Mouse (Mus musculus) left cerebral cortex, adult 8-10 months (tissue): ENCODE data around the gene Tmem239. TPM values are rescaled to one million over a fixed set of nuclear protein-coding genes. Genes with fewer than 3 reads are reported as not detected.
A peak's percentile ranks its signal among the peaks of the same experiment; 100 is the strongest.

ENCODE experiments used
- DNase-seq, 2 experiments: peaks; one replicate each; pipeline ENCODE4 v3.0.0; 2022; ENCODE audit warnings: low spot score in 2 of 2
- total RNA-seq, 4 experiments: library from RNA; stranded (reverse); gene quantifications; 2 replicates each; pipeline ENCODE4 v1.2.4; 2022

The Tmem239 gene
- total RNA-seq, 4 experiments from 2014 or later: not detected

DNA sequence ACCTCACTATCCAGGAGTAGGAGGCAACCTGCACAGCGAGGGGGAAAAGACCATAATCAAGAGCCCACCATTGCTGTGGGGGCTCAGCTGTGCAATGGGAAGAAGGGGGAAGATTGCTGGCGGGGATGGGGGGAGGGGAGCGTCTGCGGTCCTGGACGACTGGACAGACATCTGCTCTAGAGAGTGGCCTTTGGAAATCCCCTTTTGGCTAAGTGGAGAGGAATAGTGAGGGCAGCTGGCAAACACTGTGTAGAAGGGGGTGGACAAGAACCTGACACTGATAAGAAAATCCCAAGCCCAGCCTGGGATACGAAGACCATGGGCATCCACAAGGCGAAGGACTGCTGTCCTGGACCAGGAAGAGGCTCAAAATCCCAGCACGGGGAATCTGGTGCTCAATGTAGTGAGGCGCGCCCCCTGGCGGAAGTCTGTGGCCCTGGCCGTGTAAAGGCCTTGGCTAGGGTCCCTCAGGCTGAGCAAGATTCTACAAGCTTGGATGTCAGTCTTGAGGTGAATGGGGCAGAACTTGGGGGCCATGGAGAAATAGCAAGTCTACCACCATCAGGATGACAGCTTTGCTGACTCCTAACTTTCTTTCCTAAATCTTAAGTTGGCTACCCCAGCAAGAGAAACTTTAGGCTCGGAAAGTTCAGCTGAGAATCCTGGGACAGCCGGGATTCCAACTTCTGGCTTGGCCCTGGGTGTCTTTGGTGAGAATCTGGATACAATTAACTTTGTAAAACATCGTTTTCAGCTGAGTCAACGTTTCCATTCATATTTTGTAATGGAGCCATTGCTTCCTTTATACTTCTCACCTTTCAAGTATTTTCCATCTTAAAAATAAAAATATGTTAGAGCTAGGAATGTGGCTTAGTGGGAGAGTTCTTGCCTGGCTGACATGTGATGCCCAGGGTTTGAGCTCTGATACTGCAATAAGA, 5.5 kb downstream of the Tmem239 start:
- DNase-seq: peak; percentile 56 to 64

DNA sequence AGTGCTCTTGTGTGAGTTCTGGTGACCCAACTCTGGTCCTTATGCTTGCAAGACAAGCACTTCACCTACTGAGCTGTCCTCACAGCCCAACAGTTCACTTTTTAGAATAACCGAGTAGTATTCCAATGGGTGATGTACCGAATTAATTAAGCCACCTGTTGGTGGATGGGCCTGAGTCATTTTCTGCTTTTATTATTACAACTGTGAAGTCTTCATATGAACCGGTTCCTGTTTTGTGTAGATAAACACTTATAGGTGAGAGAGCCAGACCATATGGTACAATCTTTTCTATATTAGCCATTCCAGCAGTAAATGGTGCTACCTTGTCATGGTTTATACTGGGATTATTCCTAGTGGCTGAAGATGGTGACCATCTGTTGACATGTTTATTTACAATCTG, 6.5 kb downstream of the Tmem239 start:
- no peak for DNase-seq

GRCm38 (mm10) chr2:130414094-130414856, 8.0 kb downstream of the Tmem239 start:
- DNase-seq: no peak

DNA sequence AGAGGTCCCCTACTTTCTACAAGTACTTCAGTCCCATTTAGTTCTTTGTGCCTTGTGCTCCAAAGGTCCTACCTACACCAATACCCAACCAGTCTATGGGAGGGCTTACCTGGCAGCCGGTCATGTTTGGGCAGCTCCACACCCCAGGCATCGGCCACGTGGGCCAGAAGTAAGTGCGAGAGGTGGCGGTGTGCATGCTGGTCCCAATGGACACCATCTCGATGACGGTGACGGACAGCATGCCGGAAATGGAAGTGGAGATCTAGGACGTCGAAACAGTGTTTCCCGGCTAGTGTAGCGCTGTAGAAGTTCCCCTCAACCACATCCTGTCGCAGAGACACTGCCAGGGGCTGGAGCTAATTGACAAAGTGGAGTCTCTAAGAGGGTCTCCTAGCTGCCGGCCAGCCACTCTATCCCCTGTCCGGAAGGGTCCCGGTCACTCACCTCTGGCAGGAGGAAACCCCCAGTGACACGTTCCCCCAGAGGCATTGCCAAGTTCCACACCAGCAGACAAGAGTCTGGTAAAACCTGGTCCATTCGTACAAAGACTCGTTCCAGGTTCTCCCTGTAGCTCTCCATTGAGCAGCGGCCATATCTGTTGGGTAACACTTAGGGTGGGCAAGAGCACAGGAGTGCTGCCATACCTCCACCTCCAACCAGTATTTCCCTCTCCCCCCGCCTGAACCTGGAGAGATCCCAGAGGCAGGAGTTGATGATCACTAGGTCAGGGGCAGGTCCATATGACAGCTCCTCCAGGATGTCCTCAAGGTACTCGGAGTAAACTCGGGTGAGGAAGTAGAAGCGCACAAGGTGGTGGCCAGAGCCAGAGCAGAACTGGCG, 15.7 kb downstream of the Tmem239 start:
- DNase-seq: no peak

DNA sequence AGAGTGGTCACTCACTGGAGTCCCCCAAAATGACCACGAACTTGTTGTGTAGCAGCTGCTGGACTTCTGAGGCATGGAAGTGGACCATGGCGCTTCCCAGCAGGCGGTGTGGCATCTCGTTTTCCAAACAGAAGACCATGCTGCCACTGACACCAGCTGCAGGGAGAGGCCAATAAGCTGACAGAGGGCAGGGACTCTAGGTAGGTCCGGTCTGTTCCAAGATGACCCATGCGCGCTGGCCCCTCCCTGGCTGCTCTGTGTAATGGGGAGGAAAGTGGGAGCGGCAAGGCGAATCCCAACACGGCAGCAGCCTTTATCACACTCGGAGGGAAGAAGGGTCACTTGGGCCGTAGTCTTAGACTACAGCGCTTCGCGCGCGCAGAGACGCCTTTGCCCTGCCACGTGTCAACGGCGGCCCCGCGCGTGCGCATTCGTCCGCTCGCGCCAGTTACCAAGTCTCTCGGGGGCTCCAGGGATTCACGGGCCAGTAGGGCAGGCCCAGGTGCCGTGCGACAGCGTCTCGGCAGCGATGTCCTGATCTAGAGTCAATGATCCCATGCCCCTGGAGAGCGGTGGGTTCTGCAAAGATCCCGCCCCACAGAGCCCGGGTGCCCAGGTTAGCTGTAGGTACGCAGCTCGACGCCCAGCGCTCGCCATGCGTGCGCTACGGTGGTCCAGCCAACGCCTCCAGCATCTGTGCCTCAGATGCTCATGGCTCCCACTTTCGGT, 17.3 kb downstream of the Tmem239 start:
- peak; percentile 70 to 72 for DNase-seq

DNA sequence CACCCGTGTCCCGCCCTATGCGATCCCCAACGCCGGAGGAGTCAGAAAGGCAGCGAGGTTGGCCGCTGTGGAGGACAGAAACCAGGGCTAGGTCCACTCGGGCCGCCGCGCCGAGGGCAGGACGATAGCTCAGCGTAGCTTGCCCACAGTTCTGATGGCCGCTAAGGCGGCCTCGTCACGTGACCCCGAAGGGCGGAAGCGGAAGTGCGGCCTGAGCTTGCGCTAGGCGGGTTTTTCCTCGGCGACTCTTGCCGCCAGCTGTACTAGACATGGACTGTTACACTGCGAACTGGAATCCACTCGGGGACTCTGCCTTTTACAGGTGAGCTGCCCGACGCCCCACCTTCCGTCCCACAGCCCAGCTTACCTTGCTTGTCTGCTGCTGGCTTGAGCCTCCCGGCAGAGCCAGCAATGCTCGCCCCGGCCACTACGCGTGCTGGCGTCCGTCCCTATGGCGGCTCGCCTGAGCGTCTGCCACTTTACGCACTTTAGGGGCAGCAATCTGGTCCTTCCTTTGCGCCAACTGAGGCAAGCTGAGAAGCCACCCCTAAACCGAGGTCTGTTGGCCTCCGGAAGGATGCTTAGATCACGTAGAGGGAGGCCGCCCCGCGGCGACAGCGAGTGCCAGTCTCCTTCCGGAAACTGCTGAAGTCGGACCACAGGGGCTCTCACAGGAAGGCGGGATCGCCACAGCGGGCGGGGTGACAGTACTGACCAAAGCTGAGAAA, 18.0 kb downstream of the Tmem239 start, which contains the start of the genes Vps16 and Pced1a:
Gene Vps16 (plus strand): TSS at position 214 of the 728 bp plus-strand sequence.
Gene Pced1a (minus strand): TSS at position 576 of the 728 bp plus-strand sequence.
- DNase-seq: peak; percentile 89

- no peak for DNase-seq
Measured at GRCm38 (mm10) chr2:130425112-130425511, 18.8 kb downstream of the Tmem239 start.

- no peak for DNase-seq
Measured at GRCm38 (mm10) chr2:130429851-130430250, 23.6 kb downstream of the Tmem239 start.

GRCm38 (mm10) chr2:130430484-130430883, 24.2 kb downstream of the Tmem239 start:
- DNase-seq: no peak

DNA sequence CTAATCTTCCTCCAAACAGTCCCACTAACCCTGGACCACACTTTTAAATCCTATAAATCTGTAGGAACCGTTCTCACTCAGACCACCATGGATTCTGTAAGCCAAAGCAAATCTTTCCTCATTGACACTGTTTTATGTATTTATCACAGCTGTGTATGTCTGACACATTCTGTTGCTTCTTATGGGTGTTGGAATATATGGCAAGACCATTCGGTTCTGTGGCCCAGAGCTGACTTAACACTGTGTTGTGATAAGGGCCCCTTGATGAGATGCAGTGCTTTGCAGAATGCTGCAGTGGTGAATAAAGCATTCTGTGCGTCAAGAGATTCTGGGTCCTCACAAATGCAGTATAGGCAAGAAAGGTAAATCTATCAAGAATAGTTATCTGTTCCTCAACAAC, 25.9 kb downstream of the Tmem239 start:
- DNase-seq: no peak

DNA sequence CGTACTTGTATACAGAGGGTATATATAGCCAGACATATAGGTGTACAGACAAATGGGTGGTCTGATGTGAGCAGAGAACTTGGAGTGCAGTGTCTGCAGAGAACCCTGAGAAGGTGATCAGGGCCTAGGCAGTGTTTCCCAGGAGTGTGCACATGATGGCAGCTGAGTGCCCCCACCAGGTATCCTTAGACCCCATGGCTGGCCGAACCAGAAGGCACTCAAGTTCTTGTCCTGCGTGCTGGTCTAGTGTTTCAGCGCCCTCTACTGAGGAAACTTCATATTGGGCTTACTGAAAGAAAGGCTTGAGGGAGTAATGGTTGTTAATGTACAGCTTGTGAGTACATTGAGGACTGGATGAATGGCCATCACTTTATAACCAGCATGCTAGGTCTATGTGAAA, 26.9 kb downstream of the Tmem239 start:
- DNase-seq: no peak

GRCm38 (mm10) chr2:130436769-130437168, 30.5 kb downstream of the Tmem239 start:
- no peak for DNase-seq

DNA sequence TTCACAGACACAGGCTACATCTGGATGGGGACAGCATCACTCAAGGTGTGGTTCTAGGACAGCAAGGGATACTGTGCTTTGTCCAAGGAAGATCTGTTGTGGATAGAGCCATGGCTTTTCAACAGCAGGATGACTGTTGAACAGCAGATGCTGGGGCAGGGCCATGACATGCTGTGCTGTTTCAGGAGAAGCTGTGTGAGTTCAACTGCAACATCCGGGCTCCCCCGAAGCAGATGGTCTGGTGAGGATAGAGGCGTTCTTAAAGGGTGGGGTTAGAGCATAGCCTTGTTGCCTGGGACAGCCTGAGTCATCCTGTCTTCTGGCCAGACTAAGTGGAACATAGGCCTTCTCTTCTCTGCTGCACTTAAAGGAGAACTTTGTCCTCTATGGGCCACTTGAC, 32.6 kb downstream of the Tmem239 start:
- DNase-seq: no peak

GRCm38 (mm10) chr2:130439840-130440480, 33.7 kb downstream of the Tmem239 start:
- DNase-seq: no peak

- no peak for DNase-seq
Measured at GRCm38 (mm10) chr2:130442162-130442561, 35.9 kb downstream of the Tmem239 start.

- no peak for DNase-seq
Measured at GRCm38 (mm10) chr2:130448449-130448848, 42.2 kb downstream of the Tmem239 start.

- DNase-seq: no peak
Measured at GRCm38 (mm10) chr2:130449021-130449793, 42.9 kb downstream of the Tmem239 start.

DNA sequence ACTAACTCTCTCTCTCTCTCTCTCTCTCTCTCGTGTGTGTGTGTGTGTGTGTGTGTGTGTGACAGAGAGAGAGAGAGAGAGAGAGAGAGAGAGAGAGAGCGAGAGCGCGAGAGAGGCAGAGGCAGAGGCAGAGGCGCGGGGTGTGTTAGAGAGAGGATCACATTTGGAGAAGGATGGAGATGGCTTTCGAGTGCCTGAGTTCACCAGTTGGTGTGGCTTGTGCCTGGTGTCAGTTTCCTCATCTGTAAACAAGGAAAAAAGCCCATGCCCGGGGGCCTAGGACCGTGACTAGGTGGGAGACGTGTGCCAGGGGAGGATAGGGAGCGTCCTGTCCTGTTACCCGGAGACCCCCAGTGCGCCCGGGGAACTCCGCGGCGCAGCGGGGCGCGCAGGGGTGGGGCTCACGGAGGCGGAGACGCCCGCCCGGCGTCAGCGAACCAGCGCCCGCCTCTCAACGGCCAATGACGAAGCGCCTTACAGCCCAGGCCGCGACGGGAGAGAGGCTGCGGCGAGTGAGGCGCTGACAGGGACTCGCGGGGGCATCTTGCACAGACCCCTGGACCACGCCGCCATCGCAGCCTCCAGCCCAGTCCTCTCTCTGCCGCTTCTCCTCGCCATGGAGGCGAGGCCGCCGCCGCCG, 43.6 kb downstream of the Tmem239 start, which contains the start of gene Ptpra:
Gene Ptpra (plus strand): TSS at position 485 of the 640 bp plus-strand sequence.
- peak; percentile 87 to 92 for DNase-seq
